10 mouse cellular contexts compared by ENCODE assay signal in the genomic region with DNA sequence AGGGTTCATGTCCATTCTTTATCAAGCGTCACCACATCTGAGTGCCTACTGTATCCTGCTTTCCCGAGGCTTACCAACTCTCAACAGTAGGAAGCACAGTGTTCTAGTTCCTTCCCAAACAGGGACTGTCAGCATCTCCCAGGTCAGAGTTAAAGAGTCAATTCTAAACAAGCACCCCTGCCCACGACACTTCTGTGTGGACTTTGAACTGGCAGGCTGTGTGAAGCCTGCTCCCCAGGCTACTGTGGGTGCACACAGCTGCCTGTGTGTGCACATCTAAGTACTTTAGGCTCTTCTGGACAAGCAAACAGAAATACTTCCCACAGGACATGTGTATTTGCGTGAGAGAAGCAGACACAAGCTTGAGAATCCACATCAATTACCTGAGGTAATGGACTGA. TPM values are rescaled to one million over a fixed set of nuclear protein-coding genes. Genes with fewer than 3 reads are reported as not detected.
A peak's percentile ranks its signal among the peaks of the same experiment; 100 is the strongest.
DNase-seq lines count a peak whose midpoint lies in the region; ATAC-seq and TF ChIP-seq lines count a peak whose summit lies in the region.
"Had no signal": no experiment of that assay in that cellular context is flagged by ENCODE, and none has a peak within 500 bp of the region (broad histone marks: within the 10 kb centered on the region; RNA-seq: fewer than 3 reads in every experiment).

No protein-coding gene starts in this region.

- no peaks in the 10 kb centered on the region for H3K27me3 ChIP-seq in hindbrain, embryonic 14.5 days (ENCODE audit: control insufficient read depth, insufficient read depth, low read length)
- H3K27me3 ChIP-seq in hindbrain, postnatal 0 days (ENCODE audit: insufficient read depth, low read length) = no peaks in the 10 kb centered on the region
- no peaks in the 10 kb centered on the region for H3K27me3 ChIP-seq in embryonic facial prominence, embryonic 10.5 days (replicated peaks; ENCODE audit: low read depth, poor library complexity, severe bottlenecking)
- H3K27me3 ChIP-seq in intestine, embryonic 16.5 days (replicated peaks; ENCODE audit: control insufficient read depth, insufficient read depth, low read length) = no peaks in the 10 kb centered on the region
- H3K27me3 ChIP-seq in liver, embryonic 15.5 days = no peaks in the 10 kb centered on the region
- H3K27me3 ChIP-seq: Patski had no signal

- WGBS in hindbrain, embryonic 14.5 days = 79% methylated on average over 4 of the region's 4 CpGs
- 71% methylated on average over 4 of the region's 4 CpGs for whole genome bisulfite sequencing in hindbrain, postnatal 0 days
- 71% methylated on average over 4 of the region's 4 CpGs for WGBS in embryonic facial prominence, embryonic 10.5 days
- WGBS in intestine, embryonic 16.5 days = 46% methylated on average over 4 of the region's 4 CpGs
- WGBS in liver, embryonic 15.5 days (ENCODE audit: insufficient replicate concordance) = 71% methylated on average over 4 of the region's 4 CpGs

- H3K9ac ChIP-seq in hindbrain, embryonic 14.5 days = no peak overlapping the region
- no peak overlapping the region for H3K9ac ChIP-seq in hindbrain, postnatal 0 days (replicated peaks; ENCODE audit: low read length)
- peak overlapping the region; percentile 49 for H3K9ac ChIP-seq in intestine, embryonic 16.5 days (ENCODE audit: low read depth, low read length)
- no peak overlapping the region for H3K9ac ChIP-seq in liver, embryonic 15.5 days

- no peak overlapping the region for H3K4me3 ChIP-seq in hindbrain, embryonic 14.5 days (replicated peaks; ENCODE audit: low read length)
- H3K4me3 ChIP-seq in hindbrain, postnatal 0 days (ENCODE audit: low read length) = no peak overlapping the region
- no peak overlapping the region for H3K4me3 ChIP-seq in embryonic facial prominence, embryonic 10.5 days
- H3K4me3 ChIP-seq in intestine, embryonic 16.5 days (ENCODE audit: low read length) = no peak overlapping the region
- no peak overlapping the region for H3K4me3 ChIP-seq in liver, embryonic 15.5 days (replicated peaks)

- TF ChIP-seq CTCF in hindbrain, postnatal 0 days (IDR thresholded peaks at IDR 0.05; ENCODE audit: low read depth) = no peak

- DNase-seq in hindbrain, embryonic 14.5 days (ENCODE audit: low spot score) = no peak
- DNase-seq in hindbrain, postnatal 0 days (ENCODE audit: low spot score) = no peak
- no peak for DNase-seq in embryonic facial prominence, embryonic 10.5 days (ENCODE audit: low spot score)
- no peak for DNase-seq in layer of hippocampus, postnatal 14 days (ENCODE audit: low spot score in 2 of 2)
- DNase-seq in gastrocnemius, adult 18-20 months (ENCODE audit: low spot score) = no peak
- DNase-seq: cerebellum, postnatal 36 days; gastrocnemius, postnatal 36 days had no signal

- H3K36me3 ChIP-seq in hindbrain, embryonic 14.5 days (replicated peaks; ENCODE audit: control insufficient read depth, insufficient read depth) = no peaks in the 10 kb centered on the region; the same call in 1 of the 2 replicates
- no peaks in the 10 kb centered on the region for H3K36me3 ChIP-seq in hindbrain, postnatal 0 days (ENCODE audit: insufficient read depth, low read length)
- peaks cover 50% of the 10 kb centered on the region for H3K36me3 ChIP-seq in embryonic facial prominence, embryonic 10.5 days (replicated peaks)
- peaks cover 2% of the 10 kb centered on the region; the same call in 1 of the 2 replicates for H3K36me3 ChIP-seq in intestine, embryonic 16.5 days (ENCODE audit: control insufficient read depth, insufficient read depth, low read length)
- H3K36me3 ChIP-seq in liver, embryonic 15.5 days (replicated peaks) = peaks cover 28% of the 10 kb centered on the region

- no peak overlapping the region for H3K4me2 ChIP-seq in hindbrain, embryonic 14.5 days (replicated peaks)
- no peak overlapping the region for H3K4me2 ChIP-seq in hindbrain, postnatal 0 days (ENCODE audit: low read depth, low read length)
- peak overlapping the region; percentile 7; the same call in 1 of the 2 replicates for H3K4me2 ChIP-seq in intestine, embryonic 16.5 days (ENCODE audit: low read depth, low read length)
- H3K4me2 ChIP-seq in liver, embryonic 15.5 days = peak overlapping the region; percentile 21; the same call in 1 of the 2 replicates

- H3K9me3 ChIP-seq in hindbrain, embryonic 14.5 days (ENCODE audit: control insufficient read depth, low read length) = no peaks in the 10 kb centered on the region
- no peaks in the 10 kb centered on the region for H3K9me3 ChIP-seq in hindbrain, postnatal 0 days (ENCODE audit: low read length)
- no peaks in the 10 kb centered on the region for H3K9me3 ChIP-seq in embryonic facial prominence, embryonic 10.5 days
- no peaks in the 10 kb centered on the region for H3K9me3 ChIP-seq in intestine, embryonic 16.5 days (ENCODE audit: control insufficient read depth, low read length)
- H3K9me3 ChIP-seq in liver, embryonic 15.5 days (replicated peaks) = no peaks in the 10 kb centered on the region

- H3K4me1 ChIP-seq in hindbrain, embryonic 14.5 days (replicated peaks; ENCODE audit: control insufficient read depth, insufficient read depth, low read length) = peaks cover 19% of the 10 kb centered on the region
- 0 out of 2 replicates have a peak, but pooled peaks cover 3% of the 10 kb centered on the region for H3K4me1 ChIP-seq in hindbrain, postnatal 0 days (ENCODE audit: insufficient read depth, low read length)
- peaks cover 85% of the 10 kb centered on the region for H3K4me1 ChIP-seq in embryonic facial prominence, embryonic 10.5 days
- peaks cover 89% of the 10 kb centered on the region for H3K4me1 ChIP-seq in intestine, embryonic 16.5 days (ENCODE audit: control insufficient read depth, insufficient read depth, low read length)
- H3K4me1 ChIP-seq in liver, embryonic 15.5 days (replicated peaks) = peaks cover 89% of the 10 kb centered on the region

- peak overlapping the region; percentile 2; the same call in 1 of the 2 replicates for H3K27ac ChIP-seq in hindbrain, embryonic 14.5 days
- no peak overlapping the region for H3K27ac ChIP-seq in hindbrain, postnatal 0 days
- peak overlapping the region; percentile 58; the same call in 1 of the 2 replicates for H3K27ac ChIP-seq in embryonic facial prominence, embryonic 10.5 days (replicated peaks)
- H3K27ac ChIP-seq in intestine, embryonic 16.5 days (ENCODE audit: low read length) = peak overlapping the region; percentile 78
- H3K27ac ChIP-seq in liver, embryonic 15.5 days (replicated peaks) = peak overlapping the region; percentile 58

- ATAC-seq in hindbrain, embryonic 14.5 days (ENCODE audit: low FRiP score) = no peak
- no peak for ATAC-seq in hindbrain, postnatal 0 days
- peak; percentile 27; the same call in 1 of the 2 replicates for ATAC-seq in intestine, embryonic 16.5 days
- ATAC-seq in liver, embryonic 15.5 days (ENCODE audit: insufficient read depth) = peak; percentile 20; the same call in 1 of the 2 replicates
- ATAC-seq: Patski had no signal

RNA-seq across cellular contexts. Expression of a gene that starts 20.6 kb away (rescaled TPM):
- polyA plus RNA-seq in hindbrain, embryonic 14.5 days (2014; fragmentation: Nextera tagmentation; extraction: Ambion mirVana) = 133 and 147 TPM in 2 replicates
- 81.3 and 85.7 TPM in 2 replicates for total RNA-seq in hindbrain, postnatal 0 days (2014; rRNA removed)
- polyA plus RNA-seq in hindbrain, postnatal 0 days (2015; fragmentation: Nextera tagmentation; extraction: Ambion mirVana) = 114 and 115 TPM in 2 replicates
- polyA plus RNA-seq in embryonic facial prominence, embryonic 10.5 days (2016; fragmentation: Nextera tagmentation; extraction: Ambion mirVana) = 260 and 269 TPM in 2 replicates
- 402 and 447 TPM in 2 replicates for polyA plus RNA-seq in intestine, embryonic 16.5 days (2015; fragmentation: Nextera tagmentation; extraction: Ambion mirVana)
- 126 and 147 TPM in 2 replicates for polyA plus RNA-seq in liver, embryonic 15.5 days (2015; fragmentation: Nextera tagmentation; extraction: Ambion mirVana)
- total RNA-seq in layer of hippocampus, postnatal 14 days (2021) = 100 to 1,000 TPM; 123 to 132 TPM
- total RNA-seq in gastrocnemius, adult 18-20 months (2021) = 10 to 100 TPM; 29.6 to 46.1 TPM

RNA-seq across cellular contexts. Expression of a gene that starts 40.1 kb away (rescaled TPM):
- 291 and 321 TPM in 2 replicates for polyA plus RNA-seq in hindbrain, embryonic 14.5 days (2014; fragmentation: Nextera tagmentation; extraction: Ambion mirVana)
- 347 and 472 TPM in 2 replicates for total RNA-seq in hindbrain, postnatal 0 days (2014; rRNA removed)
- polyA plus RNA-seq in hindbrain, postnatal 0 days (2015; fragmentation: Nextera tagmentation; extraction: Ambion mirVana) = 309 TPM in 2 replicates
- 444 and 454 TPM in 2 replicates for polyA plus RNA-seq in embryonic facial prominence, embryonic 10.5 days (2016; fragmentation: Nextera tagmentation; extraction: Ambion mirVana)
- polyA plus RNA-seq in intestine, embryonic 16.5 days (2015; fragmentation: Nextera tagmentation; extraction: Ambion mirVana) = 355 and 362 TPM in 2 replicates
- 209 and 222 TPM in 2 replicates for polyA plus RNA-seq in liver, embryonic 15.5 days (2015; fragmentation: Nextera tagmentation; extraction: Ambion mirVana)
- total RNA-seq in layer of hippocampus, postnatal 14 days (2021) = 100 to 1,000 TPM; 159 to 164 TPM
- 100 to 1,000 TPM; 128 TPM for total RNA-seq in gastrocnemius, adult 18-20 months (2021)

RNA-seq across cellular contexts. Expression of a gene that starts 40.3 kb away (rescaled TPM):
- polyA plus RNA-seq in hindbrain, embryonic 14.5 days (2014; fragmentation: Nextera tagmentation; extraction: Ambion mirVana) = 8.6 and 10.4 TPM in 2 replicates
- 4.1 and 5.8 TPM in 2 replicates for total RNA-seq in hindbrain, postnatal 0 days (2014; rRNA removed)
- polyA plus RNA-seq in hindbrain, postnatal 0 days (2015; fragmentation: Nextera tagmentation; extraction: Ambion mirVana) = 12.5 and 15.0 TPM in 2 replicates
- 11.6 and 14.4 TPM in 2 replicates for polyA plus RNA-seq in embryonic facial prominence, embryonic 10.5 days (2016; fragmentation: Nextera tagmentation; extraction: Ambion mirVana)
- 6.9 and 7.3 TPM in 2 replicates for polyA plus RNA-seq in intestine, embryonic 16.5 days (2015; fragmentation: Nextera tagmentation; extraction: Ambion mirVana)
- 21.6 and 26.3 TPM in 2 replicates for polyA plus RNA-seq in liver, embryonic 15.5 days (2015; fragmentation: Nextera tagmentation; extraction: Ambion mirVana)
- total RNA-seq in layer of hippocampus, postnatal 14 days (2021) = 1 to 10 TPM; 2.7 to 4.1 TPM
- total RNA-seq in gastrocnemius, adult 18-20 months (2021) = under 1 TPM; 0.24 to 0.59 TPM

Comparison
In these comparisons a context has a peak if more than half of its experiments do, and no peak if none do; other contexts are left out.
1. ATAC-seq: peak in intestine, embryonic 16.5 days (single experiment) and liver, embryonic 15.5 days (single experiment); none in hindbrain, embryonic 14.5 days (single experiment) and hindbrain, postnatal 0 days (single experiment).
2. H3K4me2 ChIP-seq: peak in intestine, embryonic 16.5 days (single experiment) and liver, embryonic 15.5 days (single experiment); none in hindbrain, embryonic 14.5 days (single experiment) and hindbrain, postnatal 0 days (single experiment).